Mouse (Mus musculus) cerebellum, postnatal 14 days (tissue): ENCODE results near the gene Dmwd.
A peak's percentile ranks its signal among the peaks of the same experiment; 100 is the strongest.

Experiments
- DNase-seq, 2 experiments: peaks; one replicate each; pipeline ENCODE4 v3.0.0; 2021; ENCODE audit warnings: mixed read lengths in 2 of 2

Gene Dmwd

DNA sequence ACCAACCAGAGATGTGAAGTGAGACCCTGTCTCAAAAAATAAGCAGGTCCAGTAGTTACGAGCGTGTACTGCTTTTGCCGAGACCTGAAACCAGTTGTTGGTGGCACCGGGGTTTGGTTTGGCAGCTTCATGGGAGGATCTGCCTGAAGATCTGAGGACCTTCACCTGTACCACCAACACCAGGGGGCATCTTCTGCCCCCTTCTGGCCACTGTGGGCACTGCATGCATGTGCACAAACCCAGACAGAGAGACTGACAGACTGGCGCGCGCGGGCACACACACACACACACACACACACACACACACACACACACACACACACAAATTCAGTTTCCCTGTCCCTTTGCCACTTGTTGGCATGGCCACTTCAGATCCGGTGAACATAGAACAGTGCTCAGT lies 2.5 kb upstream of the Dmwd start:
- DNase-seq: peak; percentile 56 to 78

DNA sequence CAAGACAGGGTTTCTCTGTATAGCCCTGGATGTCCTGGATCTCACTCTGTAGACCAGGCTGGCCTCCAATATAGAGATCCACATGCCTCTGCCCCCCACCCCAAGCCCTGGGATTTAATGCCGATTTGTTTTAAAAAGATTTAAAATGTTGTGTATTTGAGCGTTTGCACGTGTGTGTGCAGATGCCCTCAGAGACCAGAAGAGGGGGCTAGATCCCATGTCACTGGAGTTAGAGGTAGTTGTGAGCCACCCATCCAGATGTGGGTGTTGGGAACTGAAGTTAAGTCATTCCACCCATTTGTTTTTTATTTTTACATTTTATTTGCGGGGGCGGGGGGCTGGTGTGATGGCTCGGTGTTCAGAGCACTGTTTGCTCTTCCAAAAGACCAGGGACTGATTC lies 1.5 kb upstream of the Dmwd start:
- no peak for DNase-seq

DNA sequence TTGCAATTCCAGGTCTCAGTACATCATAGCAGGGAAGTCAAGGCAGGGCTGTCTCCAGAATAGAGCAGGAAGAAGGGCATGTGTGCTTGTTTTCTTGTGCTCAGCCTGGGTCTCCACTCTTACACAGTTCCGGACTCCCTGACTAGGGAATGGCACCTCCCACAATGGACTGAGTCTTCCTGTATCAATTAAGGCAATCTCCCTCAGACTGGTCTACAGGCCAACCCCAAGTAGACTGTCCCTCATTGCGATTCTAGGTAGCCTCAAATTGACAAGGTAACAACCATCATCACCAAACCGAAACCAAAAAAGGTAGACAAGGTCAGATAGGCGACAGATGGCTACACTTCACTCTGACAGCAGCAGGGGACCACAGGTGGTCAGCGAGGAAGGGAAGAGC lies 796 bp upstream of the Dmwd start:
- DNase-seq: peak in 1 of 2 experiments; percentile 3

DNA sequence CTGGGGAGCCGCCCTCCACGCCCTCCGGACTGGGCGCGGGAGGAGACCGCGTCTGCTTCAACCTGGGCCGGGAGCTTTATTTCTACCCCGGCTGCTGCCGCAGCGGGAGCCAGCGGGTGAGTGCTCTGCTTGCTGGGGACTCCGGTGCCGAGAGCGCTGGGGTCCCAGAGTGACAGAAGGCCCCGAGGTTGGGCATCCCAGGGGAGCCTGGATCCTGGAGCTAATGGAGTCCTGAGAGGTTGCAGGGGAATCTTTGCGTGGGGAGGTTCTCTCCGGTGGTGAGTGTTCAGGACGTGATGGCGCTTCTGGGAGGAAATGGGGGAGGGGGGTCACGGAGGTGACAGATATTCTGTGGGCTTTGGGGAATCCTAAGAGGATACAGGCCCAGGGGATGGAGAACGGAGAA lies 562 bp downstream of the Dmwd start:
- DNase-seq: peak; percentile 46

DNA sequence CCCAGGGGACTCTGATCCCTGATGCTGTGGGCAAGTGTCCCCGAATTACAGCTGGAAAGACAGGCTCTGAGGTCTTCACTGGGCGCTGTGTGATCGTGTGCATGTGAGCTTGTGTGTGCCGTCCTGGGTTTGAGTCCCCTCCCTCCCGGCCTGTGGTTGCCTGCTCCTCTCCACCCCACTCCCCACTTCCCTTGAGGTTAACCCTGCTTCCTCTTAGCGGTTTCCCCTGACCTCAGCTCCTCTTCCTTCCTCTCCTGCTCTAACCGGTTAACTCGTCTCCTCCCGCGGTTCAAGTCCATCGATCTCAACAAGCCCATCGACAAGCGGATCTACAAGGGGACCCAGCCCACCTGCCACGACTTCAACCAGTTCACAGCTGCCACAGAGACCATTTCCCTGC lies 1.7 kb downstream of the Dmwd start:
- DNase-seq: no peak

DNA sequence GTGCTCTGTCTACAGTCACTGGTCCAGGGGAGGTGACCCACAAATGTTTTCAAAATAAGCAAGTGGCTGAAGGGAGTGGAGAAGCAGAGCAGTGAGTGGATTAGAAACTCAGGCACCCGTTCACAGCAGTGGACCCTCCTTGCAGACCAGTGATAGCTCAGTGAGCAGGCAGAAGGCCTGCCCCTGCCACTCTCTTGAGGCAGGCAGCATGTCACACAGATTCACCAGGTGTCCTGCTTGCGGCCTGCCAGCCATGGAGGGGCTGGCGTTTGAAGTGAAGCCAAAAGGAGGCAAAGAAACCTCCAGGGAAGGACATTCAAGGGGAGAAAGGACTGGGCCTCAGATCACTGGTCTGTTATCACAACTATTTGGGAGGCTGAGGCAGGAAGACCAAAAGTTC lies 2.7 kb downstream of the Dmwd start:
- no peak for DNase-seq

DNA sequence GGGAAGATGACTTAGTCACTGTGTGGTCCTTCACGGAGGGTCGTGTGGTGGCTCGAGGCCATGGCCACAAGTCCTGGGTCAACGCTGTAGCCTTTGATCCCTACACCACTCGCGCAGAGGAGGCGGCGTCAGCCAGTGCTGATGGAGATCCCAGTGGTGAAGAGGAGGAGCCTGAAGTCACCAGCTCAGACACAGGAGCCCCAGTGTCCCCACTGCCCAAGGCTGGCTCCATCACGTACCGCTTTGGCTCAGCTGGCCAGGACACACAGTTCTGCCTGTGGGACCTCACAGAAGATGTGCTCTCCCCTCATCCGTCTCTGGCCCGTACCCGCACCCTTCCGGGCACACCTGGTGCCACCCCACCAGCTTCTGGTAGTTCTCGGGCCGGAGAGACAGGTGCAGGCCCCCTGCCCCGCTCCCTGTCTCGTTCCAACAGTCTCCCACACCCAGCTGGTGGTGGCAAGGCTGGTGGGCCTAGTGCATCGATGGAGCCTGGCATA lies 4.5 kb downstream of the Dmwd start:
- no peak for DNase-seq

DNA sequence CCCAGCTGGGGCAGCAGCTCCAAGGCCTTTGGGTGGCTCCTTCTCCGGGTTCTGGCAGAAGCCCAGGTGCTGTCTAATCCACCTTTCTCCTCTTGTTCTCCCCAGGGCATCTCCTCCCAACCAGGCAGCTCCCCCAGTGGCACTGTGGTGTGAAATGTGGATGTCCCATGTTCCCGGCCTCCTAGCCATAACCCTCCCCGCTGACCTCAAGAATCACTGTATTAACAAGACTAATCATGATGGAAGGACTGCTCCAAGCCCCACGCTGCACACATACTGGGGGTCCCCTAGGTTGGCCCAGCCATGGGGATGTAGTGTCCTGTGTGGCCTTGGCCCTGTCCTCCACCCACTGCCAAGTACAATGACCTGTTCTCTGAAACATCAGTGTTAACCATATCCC lies 6.1 kb downstream of the Dmwd start:
- no peak for DNase-seq

DNA sequence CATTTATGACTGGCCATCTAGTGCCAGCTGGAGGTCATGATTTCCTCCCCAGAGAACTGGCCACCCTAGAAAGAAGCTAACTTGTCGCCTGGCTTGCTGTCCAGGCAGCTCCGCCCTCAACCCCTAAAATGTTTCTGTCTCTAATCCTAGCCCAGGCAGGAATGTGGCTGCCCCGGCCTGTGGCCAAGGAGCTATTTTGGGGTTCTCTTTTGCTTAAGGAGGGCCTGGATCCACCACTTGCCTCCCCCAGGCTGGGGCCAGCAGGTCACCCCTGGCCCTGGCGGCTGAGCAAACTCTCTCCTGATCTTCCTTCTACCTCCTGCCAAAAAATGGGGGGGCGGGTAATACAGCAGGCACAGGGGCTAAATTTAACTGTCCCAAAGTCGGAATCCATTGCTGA lies 7.1 kb downstream of the Dmwd start:
- no peak for DNase-seq

DNA sequence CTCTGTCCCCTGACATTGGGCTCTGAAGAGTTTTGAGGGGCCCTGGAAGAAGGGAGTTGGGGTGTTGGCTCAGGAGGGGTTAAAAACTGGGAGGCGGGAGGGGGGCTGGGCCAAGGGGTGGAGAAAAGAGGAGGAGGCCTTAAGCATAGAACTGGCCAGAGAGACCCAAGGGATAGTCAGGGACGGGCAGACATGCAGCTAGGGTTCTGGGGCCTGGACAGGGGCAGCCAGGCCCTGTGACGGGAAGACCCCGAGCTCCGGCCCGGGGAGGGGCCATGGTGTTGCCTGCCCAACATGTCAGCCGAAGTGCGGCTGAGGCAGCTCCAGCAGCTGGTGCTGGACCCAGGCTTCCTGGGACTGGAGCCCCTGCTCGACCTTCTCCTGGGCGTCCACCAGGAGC lies 7.7 kb downstream of the Dmwd start, which contains the start of gene Dmpk:
Gene Dmpk (plus strand): TSS at position 149 of the 400 bp plus-strand sequence.
- no peak for DNase-seq

DNA sequence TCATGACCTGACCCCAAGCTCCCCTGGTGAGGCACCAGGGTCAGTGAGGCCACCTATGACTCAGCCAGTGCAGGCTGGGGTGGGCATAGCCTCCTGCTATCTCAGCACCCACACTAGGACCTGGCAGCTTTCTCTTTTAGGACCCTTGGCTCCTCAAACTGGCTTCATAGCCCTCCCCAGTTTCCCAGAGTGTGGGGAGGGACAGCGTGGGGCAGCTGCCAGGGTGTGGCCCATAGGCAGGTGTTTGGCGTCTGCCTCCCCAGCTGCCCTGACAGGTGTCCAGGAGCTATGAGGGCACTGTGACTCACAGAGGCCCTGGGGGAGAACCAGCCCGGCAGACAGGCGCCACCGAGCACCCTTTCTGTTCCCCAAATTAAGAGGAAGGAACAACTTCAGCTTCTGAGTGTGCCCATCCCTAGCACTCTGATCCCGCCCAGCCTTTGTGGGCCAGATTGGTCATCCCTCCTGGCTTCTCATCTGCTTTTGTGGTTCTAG lies 8.3 kb downstream of the Dmwd start:
- no peak for DNase-seq

DNA sequence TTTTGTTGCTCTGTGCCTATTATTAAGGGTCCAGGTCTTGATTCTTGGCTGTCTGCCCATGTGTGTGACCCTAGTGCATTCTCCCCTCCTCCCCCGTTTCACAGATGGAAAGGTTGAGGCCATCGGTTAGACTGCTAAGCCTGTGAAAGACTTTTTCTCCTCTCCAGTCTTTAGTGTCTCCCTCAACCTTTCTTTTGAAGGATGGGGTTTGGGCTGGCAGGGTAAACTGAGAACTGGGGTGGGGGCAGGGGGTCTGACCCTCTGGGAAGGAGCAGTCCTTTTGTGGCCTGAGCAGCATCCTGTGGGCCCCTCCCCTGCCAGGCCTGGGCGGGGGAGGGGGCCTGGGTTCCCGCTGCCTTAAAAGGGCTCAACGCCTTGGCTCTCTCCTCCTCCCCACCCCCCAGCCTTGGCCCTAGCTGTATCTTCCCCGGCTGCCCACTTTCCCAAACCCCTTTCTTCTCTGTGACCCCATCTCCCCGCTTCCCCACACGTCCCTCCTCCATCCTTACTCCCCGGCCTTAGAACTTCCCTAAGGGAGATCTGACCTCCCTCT lies 9.0 kb downstream of the Dmwd start:
- DNase-seq: no peak

DNA sequence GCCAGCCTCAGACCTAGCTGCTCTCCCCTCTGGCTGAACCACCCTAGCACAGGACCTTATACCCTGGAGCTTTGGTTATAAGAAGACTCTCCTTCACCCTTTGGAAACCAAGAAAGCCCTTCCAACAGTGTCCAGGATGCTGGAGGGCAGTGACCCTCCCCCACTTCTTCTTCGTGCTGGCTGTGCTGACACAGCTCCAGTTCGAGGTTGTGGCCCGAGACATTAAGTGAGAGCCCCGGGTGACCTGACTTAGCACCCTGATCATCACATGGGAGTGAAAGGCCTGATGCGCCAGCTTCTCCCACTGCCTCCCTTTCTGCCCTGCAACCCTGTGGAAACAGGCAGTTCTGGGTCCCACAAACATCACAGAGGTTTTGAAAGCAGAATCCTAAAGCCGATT lies 9.5 kb downstream of the Dmwd start:
- DNase-seq: no peak

DNA sequence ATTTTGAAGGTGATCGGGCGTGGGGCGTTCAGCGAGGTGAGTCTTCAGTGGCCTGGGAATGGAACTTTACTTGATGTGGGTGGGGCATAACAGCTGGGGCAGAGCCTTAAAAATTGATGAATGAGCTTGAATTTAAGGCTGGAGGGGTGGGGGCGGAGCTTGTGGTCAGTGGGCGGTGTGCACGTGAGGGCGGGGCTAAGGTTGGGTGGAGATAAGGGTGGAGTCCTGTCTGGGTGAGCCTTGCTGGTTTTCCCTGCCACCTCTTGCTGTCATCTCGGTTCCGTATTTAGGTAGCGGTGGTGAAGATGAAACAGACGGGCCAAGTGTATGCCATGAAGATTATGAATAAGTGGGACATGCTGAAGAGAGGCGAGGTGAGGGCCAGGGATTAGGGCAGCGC lies 10.0 kb downstream of the Dmwd start:
- DNase-seq: no peak

DNA sequence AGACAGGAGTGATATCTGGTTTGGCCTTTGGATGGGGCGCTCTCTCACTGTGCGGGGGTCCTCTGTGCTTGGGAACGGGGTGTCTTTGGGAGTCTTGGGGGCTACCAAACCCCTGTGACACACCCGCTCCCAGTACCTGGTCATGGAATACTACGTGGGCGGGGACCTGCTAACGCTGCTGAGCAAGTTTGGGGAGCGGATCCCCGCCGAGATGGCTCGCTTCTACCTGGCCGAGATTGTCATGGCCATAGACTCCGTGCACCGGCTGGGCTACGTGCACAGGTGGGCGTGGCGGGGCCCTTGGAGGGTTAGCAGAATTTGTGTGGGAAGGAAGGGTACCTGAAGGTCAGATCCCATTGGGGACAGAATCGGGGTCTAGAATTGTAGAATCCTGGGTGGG lies 10.7 kb downstream of the Dmwd start:
- no peak for DNase-seq

DNA sequence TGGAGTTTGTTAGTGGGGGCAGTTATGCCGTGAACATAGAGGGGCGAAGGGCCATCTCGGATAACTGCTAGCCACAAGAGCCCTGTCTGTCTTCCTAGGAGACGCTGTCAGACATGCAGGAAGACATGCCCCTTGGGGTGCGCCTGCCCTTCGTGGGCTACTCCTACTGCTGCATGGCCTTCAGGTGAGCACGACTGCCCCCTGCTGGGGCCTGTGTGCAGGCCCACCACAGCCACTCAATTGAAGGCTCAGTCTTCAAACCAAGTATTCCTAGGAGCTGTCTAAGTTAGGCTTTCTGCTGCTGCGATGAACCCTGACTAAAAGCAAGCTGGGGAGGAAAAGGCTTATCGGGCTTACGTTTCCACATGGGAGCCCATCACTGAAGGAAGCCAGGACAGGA lies 12.8 kb downstream of the Dmwd start:
- DNase-seq: peak; percentile 62 to 74

DNA sequence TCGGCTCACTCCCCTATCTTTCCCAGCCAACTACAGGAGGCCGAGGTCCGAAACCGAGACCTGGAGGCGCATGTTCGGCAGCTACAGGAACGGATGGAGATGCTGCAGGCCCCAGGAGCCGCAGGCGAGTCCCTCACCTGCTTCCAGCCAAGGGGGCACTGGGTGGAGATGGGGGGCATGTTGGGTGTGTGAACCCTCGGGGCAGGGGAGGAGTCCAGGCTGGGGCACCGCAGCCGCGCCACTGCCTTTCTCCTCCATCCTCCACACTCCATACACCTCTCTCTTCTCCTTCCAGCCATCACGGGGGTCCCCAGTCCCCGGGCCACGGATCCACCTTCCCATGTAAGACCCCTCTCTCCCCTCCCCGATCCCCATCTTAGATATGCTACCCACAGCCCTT lies 15.9 kb downstream of the Dmwd start:
- no peak for DNase-seq

DNA sequence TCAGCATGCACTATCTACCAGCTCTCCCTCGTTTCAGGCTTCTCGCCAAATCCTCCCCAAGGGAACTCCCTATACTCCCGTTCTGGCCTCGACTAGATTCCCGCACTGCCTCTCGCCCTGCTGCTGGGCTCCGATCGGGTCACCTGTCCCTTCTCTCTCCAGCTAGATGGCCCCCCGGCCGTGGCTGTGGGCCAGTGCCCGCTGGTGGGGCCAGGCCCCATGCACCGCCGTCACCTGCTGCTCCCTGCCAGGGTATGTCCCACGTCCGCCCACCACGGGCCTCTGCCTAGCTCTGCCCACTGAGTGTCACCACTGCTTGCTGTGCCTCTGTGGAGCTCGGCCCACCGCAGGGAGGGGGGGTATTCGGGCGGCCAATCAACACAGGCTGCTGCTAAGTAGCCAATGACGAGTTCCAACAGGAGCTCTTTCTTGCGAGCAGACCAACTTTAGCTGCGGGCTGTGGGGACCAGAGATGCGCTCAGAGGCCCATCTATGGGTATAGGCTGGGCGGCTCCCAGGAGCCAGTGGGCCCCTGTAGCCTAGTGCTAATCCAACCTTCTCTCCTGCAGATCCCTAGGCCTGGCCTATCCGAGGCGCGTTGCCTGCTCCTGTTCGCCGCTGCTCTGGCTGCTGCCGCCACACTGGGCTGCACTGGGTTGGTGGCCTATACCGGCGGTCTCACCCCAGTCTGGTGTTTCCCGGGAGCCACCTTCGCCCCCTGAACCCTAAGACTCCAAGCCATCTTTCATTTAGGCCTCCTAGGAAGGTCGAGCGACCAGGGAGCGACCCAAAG lies 16.6 kb downstream of the Dmwd start:
- peak; percentile 38 to 57 for DNase-seq

DNA sequence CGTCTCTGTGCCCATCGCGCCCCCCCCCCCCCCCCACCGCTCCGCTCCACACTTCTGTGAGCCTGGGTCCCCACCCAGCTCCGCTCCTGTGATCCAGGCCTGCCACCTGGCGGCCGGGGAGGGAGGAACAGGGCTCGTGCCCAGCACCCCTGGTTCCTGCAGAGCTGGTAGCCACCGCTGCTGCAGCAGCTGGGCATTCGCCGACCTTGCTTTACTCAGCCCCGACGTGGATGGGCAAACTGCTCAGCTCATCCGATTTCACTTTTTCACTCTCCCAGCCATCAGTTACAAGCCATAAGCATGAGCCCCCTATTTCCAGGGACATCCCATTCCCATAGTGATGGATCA lies 17.1 kb downstream of the Dmwd start:
- peak; percentile 74 to 82 for DNase-seq

DNA sequence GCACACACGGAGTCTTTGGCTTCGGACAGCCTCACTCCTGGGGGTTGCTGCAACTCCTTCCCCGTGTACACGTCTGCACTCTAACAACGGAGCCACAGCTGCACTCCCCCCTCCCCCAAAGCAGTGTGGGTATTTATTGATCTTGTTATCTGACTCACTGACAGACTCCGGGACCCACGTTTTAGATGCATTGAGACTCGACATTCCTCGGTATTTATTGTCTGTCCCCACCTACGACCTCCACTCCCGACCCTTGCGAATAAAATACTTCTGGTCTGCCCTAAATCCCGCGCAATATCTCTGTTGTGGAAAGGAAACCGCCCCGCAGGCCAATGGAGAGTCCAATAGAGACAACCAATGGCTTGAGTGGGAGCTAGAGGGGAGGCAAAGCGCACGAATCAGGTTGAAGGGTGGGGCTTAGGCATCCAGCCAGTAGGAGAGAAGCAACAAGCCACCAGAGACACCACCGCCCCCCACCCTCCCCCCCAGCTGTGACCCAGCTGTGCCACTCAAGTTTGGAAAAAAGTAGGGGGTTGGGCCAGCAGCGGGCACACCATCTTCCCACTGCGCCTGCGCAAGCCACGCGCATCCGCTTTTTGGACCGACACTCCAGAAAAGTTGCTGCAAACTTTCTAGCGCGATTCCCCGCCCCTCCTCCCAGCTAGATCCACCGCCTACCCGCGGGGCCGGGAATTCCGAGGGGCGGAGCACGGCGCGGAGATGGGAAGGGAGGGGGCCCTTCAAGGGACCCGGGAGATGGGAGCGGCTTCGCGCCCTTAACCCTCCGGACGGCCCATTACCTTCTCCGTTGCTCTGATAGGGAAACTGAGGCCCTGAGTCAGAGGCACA lies 17.7 kb downstream of the Dmwd start:
- peak; percentile 63 to 79 for DNase-seq

DNA sequence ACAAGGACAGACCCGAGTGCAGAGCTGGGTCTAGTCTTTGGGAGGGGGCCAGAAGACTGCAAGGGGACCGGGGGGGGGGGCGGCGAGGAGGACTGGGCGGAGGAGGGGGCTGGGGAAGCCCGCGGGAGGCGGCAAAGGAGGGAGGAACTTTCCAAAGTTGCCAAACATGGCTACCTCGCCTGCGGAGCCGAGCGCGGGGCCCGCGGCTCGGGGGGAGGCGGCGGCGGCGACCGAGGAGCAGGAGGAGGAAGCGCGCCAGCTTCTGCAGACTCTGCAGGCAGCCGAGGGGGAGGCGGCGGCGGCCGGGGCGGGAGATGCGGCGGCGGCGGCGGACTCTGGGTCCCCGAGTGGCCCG lies 18.4 kb downstream of the Dmwd start, which contains the start of gene Six5:
Gene Six5 (plus strand): TSS at position 124 of the 355 bp plus-strand sequence.
- DNase-seq: no peak

DNA sequence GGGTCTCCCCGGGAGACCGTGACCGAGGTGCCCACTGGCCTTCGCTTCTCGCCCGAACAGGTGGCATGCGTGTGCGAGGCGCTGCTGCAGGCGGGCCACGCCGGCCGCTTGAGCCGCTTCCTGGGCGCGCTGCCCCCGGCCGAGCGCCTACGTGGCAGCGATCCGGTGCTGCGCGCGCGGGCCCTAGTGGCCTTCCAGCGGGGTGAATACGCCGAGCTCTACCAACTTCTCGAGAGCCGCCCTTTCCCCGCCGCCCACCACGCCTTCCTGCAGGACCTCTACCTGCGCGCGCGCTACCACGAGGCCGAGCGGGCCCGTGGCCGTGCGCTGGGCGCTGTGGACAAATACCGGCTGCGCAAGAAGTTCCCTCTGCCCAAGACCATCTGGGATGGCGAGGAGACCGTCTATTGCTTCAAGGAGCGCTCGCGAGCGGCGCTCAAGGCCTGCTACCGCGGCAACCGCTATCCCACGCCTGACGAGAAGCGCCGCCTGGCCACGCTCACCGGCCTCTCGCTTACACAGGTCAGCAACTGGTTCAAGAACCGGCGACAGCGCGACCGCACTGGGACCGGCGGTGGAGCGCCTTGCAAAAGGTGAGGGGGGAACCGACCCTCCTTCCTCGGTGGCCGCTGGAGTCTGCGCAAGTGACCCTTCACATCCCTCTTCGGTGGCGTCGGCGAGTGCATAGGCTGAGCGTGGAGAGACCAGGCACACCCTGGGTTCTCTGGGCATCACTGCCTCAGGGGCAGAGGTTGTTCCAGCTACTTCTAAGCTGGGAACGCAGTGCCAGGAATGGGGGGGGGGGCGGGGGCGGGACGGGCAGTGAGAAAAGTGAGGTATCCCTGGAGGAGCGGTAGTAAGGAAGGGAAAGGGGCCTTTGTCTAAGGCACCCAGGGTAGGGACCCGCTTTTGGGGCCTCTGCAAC lies 19.1 kb downstream of the Dmwd start:
- DNase-seq: peak; percentile 36 to 37
